Mouse (Mus musculus) bone marrow macrophage, adult 2 months (primary cell): ENCODE data around the gene Gpr4.

Source experiments
- CTCF ChIP-seq: IDR thresholded peaks from 2 replicates; pipeline ENCODE4 v1.5.1; 2012; ENCODE audit warnings: low read depth, mild to moderate bottlenecking, low read length, moderate library complexity
- POLR2A ChIP-seq: IDR thresholded peaks from 2 replicates; pipeline ENCODE4 v1.6.1; 2012; ENCODE audit warnings: mild to moderate bottlenecking, low read depth, low read length, borderline replicate concordance

- no peak for TF ChIP-seq POLR2A
- TF ChIP-seq CTCF = no peak
These were observed 57.5 kb downstream of the Gpr4 start for GRCm38 (mm10) chr7:19269721-19270441.
